Mouse (Mus musculus) small intestine, adult 2 months (tissue): ENCODE measurements around the gene Scn10a. TPM values are rescaled to one million over a fixed set of nuclear protein-coding genes. Genes with fewer than 3 reads are reported as not detected.

Experiments used
- H3K27ac ChIP-seq: fragments of 200-500 bp; 2 replicates; pipeline ENCODE4 v1.5.1; 2012; ENCODE audit warnings: low read depth, low read length, control low read depth, inconsistent platforms; ENCODE audit not compliant: insufficient read depth
- H3K27me3 ChIP-seq: fragments of 200-500 bp; 2 replicates; pipeline ENCODE4 v1.6.1; 2012; ENCODE audit warnings: mild to moderate bottlenecking, moderate library complexity, low read length, inconsistent platforms; ENCODE audit not compliant: control insufficient read depth, insufficient read depth
- H3K36me3 ChIP-seq: fragments of 200-500 bp; 2 replicates; pipeline ENCODE4 v1.6.1; 2012; ENCODE audit warnings: mild to moderate bottlenecking, low read length, control low read depth, inconsistent platforms; ENCODE audit not compliant: control insufficient read depth, insufficient read depth
- H3K4me1 ChIP-seq: fragments of 200-500 bp; 2 replicates; pipeline ENCODE4 v1.6.1; 2012; ENCODE audit warnings: low read length, inconsistent platforms, mixed read lengths; ENCODE audit not compliant: control insufficient read depth, insufficient read depth, insufficient read length
- H3K4me3 ChIP-seq: fragments of 200-500 bp; 2 replicates; pipeline ENCODE4 v1.5.1; 2012; ENCODE audit warnings: low read depth, mild to moderate bottlenecking, control low read depth, inconsistent platforms, low read length, moderate library complexity
- CTCF ChIP-seq: fragments of 200-500 bp; IDR thresholded peaks from 2 replicates; pipeline ENCODE4 v1.5.1; 2012; ENCODE audit warnings: low read depth, mild to moderate bottlenecking, control low read depth, inconsistent platforms, low read length, moderate library complexity, mixed read lengths; ENCODE audit not compliant: insufficient replicate concordance, insufficient read length; ENCODE audit errors: extremely low read depth
- POLR2A ChIP-seq: fragments of 200-500 bp; IDR thresholded peaks from 2 replicates; pipeline ENCODE4 v1.6.1; 2012; ENCODE audit warnings: low read depth, mild to moderate bottlenecking, control low read depth, inconsistent platforms, low read length, moderate library complexity
- WGBS: fragments of 180-500 bp; shearing (Covaris S2); methylation state at CpG from one replicate; pipeline ENCODE4 v1.1.7; 2018; 5-methylcytosine and 5-hydroxymethylcytosine counted together
- polyA plus RNA-seq: library from polyadenylated mRNA; depleted of rRNA; stranded (reverse); fragments of >200 nt; gene quantifications from 2 replicates; pipeline ENCODE4 v1.2.3, GENCODE M21; 2012

The Scn10a gene
- polyA plus RNA-seq, 1 experiment, result not detected

DNA sequence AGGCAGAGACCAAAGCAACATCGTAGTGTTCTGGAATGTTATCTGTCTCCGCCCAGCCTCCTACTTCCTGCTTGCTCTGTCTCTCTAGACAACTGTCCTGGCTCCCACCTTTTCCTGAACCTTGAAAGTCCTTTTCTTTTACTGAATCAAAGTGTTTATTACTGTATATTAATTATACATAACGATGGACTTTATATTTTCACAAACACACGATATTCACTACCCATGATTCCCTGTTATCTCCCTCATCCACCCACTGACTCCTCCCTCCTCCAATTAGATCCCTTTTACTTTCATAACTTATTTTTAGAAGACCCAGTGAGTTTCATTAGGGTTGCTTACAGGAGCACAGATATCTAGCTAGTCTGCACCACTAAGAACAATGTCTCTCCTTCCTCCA is 95.0 kb downstream of the Scn10a start:
- TF ChIP-seq CTCF (no peak), POLR2A (no peak)
- no peak overlapping the region for H3K4me3 ChIP-seq
- no peaks in the 10 kb centered on the region for H3K4me1 ChIP-seq
- no peak overlapping the region for H3K27ac ChIP-seq
- no peaks in the 10 kb centered on the region for H3K27me3 ChIP-seq
- WGBS, result 62% methylated on average over 4 of the region's 4 CpGs
- no peaks in the 10 kb centered on the region for H3K36me3 ChIP-seq

GRCm38 (mm10) chr9:119614798-119615197 is 104.3 kb downstream of the Scn10a start:
- WGBS, result 75% methylated on average over 6 of the region's 6 CpGs
- Histone ChIP-seq H3K27me3 (no peaks in the 10 kb centered on the region), H3K4me1 (no peaks in the 10 kb centered on the region), H3K4me3 (no peak overlapping the region), H3K27ac (no peak overlapping the region), H3K36me3 (no peaks in the 10 kb centered on the region)
- TF ChIP-seq CTCF (no peak), POLR2A (no peak)

- no peaks in the 10 kb centered on the region for H3K27me3 ChIP-seq
- no peaks in the 10 kb centered on the region for H3K4me1 ChIP-seq
- TF ChIP-seq POLR2A (no peak), CTCF (no peak)
- H3K36me3 ChIP-seq, result no peaks in the 10 kb centered on the region
- 92% methylated on average over 7 of the region's 7 CpGs for WGBS
- no peak overlapping the region for H3K27ac ChIP-seq
- H3K4me3 ChIP-seq, result no peak overlapping the region
Observed at GRCm38 (mm10) chr9:119610563-119611166, 108.5 kb downstream of the Scn10a start.

GRCm38 (mm10) chr9:119606906-119607305 is 112.2 kb downstream of the Scn10a start:
- Histone ChIP-seq H3K36me3 (no peaks in the 10 kb centered on the region), H3K27me3 (no peaks in the 10 kb centered on the region), H3K27ac (no peak overlapping the region), H3K4me1 (no peaks in the 10 kb centered on the region), H3K4me3 (no peak overlapping the region)
- no peak for TF ChIP-seq CTCF
- TF ChIP-seq POLR2A, result no peak
- 87% methylated on average over 5 of the region's 5 CpGs for WGBS

- TF ChIP-seq CTCF (no peak), POLR2A (no peak)
- no peak overlapping the region for H3K4me3 ChIP-seq
- H3K4me1 ChIP-seq, result no peaks in the 10 kb centered on the region
- no peaks in the 10 kb centered on the region; the same call in 1 of the 2 replicates for H3K27me3 ChIP-seq
- H3K27ac ChIP-seq, result no peak overlapping the region
- WGBS, result 72% methylated on average over 8 of the region's 8 CpGs
- no peaks in the 10 kb centered on the region for H3K36me3 ChIP-seq
Observed at GRCm38 (mm10) chr9:119604607-119605006, 114.5 kb downstream of the Scn10a start.

GRCm38 (mm10) chr9:119598501-119598900 is 120.6 kb downstream of the Scn10a start:
- TF ChIP-seq POLR2A (no peak), CTCF (no peak)
- Histone ChIP-seq H3K4me3 (no peak overlapping the region), H3K27me3 (no peaks in the 10 kb centered on the region; the same call in 1 of the 2 replicates), H3K36me3 (no peaks in the 10 kb centered on the region), H3K27ac (no peak overlapping the region), H3K4me1 (no peaks in the 10 kb centered on the region)
- 61% methylated on average over 10 of the region's 10 CpGs for WGBS

DNA sequence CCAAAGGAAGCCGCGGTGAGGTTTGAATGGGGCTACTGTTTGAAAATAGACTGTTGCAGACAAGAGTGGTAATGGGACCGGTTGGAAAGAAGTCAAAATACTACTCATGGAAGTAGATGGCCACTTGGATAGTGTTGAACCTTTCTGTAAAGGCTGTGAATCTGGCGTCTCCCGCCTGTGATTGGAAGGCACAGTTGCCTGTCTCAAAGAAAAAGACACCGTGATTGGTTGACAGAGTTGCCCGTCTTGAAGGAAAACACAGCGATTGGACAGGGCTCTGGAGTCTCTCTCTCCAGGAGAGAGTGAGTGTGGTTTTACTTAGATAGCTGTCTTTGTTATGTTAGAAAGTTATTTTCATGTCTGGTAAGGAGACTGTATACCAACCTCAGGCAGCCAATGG is 121.8 kb downstream of the Scn10a start:
- WGBS, result 78% methylated on average over 8 of the region's 8 CpGs
- H3K4me1 ChIP-seq, result no peaks in the 10 kb centered on the region
- TF ChIP-seq CTCF (no peak), POLR2A (no peak)
- no peak overlapping the region for H3K27ac ChIP-seq
- no peak overlapping the region for H3K4me3 ChIP-seq
- no peaks in the 10 kb centered on the region for H3K36me3 ChIP-seq
- H3K27me3 ChIP-seq, result no peaks in the 10 kb centered on the region; the same call in 1 of the 2 replicates
